Mouse (Mus musculus): ENCODE measurements around the gene Elf4. TPM values are rescaled to one million over a fixed set of nuclear protein-coding genes. Genes with fewer than 3 reads are reported as not detected.
"Not testable (repeated sequence)": the region's sequence is repeated elsewhere in the genome, so short reads cannot be mapped to it uniquely, and the experiment has no call there.

Elf4 gene
- polyA plus RNA-seq, 1 experiment from 2014 or later = 19.8 TPM

GRCm38 (mm10) chrX:48452231-48452890 is 10.6 kb downstream of the Elf4 start:
- no peak for DNase-seq (ENCODE audit: low spot score)
- Histone ChIP-seq H3K27ac (ENCODE audit: low read depth) (no peak overlapping the region; the same call in 1 of the 2 replicates), H3K4me1 (replicated peaks; ENCODE audit: control insufficient read depth, insufficient read depth, low read length) (no peaks in the 10 kb centered on the region; the same call in 1 of the 2 replicates), H3K27me3 (replicated peaks; ENCODE audit: control insufficient read depth, insufficient read depth, low read length) (no peaks in the 10 kb centered on the region), H3K4me2 (ENCODE audit: low read length) (peak overlapping the region; percentile 48), H3K9ac (ENCODE audit: low read length) (peak overlapping the region; percentile 59; the same call in 1 of the 2 replicates), H3K36me3 (ENCODE audit: control insufficient read depth, insufficient read depth, low read length) (no peaks in the 10 kb centered on the region), H3K9me3 (ENCODE audit: control insufficient read depth, low read length) (no peaks in the 10 kb centered on the region), H3K4me3 (ENCODE audit: low read depth, low read length) (peak overlapping the region; percentile 51)
- 27% methylated on average over 9 of the region's 9 CpGs for WGBS
- ATAC-seq (replicated peaks; ENCODE audit: low FRiP score, low TSS enrichment, low read depth) = no peak

- ATAC-seq (replicated peaks; ENCODE audit: low FRiP score, low TSS enrichment, low read depth) (no peak), DNase-seq (ENCODE audit: low spot score) (no peak)
- H3K27ac ChIP-seq (ENCODE audit: low read depth) = no peak overlapping the region
- no peak overlapping the region for H3K4me3 ChIP-seq (ENCODE audit: low read depth, low read length)
- H3K4me1 ChIP-seq (replicated peaks; ENCODE audit: control insufficient read depth, insufficient read depth, low read length) = no peaks in the 10 kb centered on the region; the same call in 1 of the 2 replicates
- no peaks in the 10 kb centered on the region for H3K9me3 ChIP-seq (ENCODE audit: control insufficient read depth, low read length)
- H3K4me2 ChIP-seq (ENCODE audit: low read length) = no peak overlapping the region
- H3K36me3 ChIP-seq (ENCODE audit: control insufficient read depth, insufficient read depth, low read length) = no peaks in the 10 kb centered on the region
- H3K9ac ChIP-seq (ENCODE audit: low read length) = no peak overlapping the region
- WGBS = 35% methylated on average over 10 of the region's 10 CpGs
- H3K27me3 ChIP-seq (replicated peaks; ENCODE audit: control insufficient read depth, insufficient read depth, low read length) = no peaks in the 10 kb centered on the region
These were observed 13.3 kb downstream of the Elf4 start for GRCm38 (mm10) chrX:48449646-48450045.

GRCm38 (mm10) chrX:48444677-48445076 is 18.3 kb downstream of the Elf4 start:
- WGBS = 62% methylated on average over 4 of the region's 4 CpGs
- H3K27ac ChIP-seq (ENCODE audit: low read depth) = no peak overlapping the region
- H3K9me3 ChIP-seq (ENCODE audit: control insufficient read depth, low read length) = no peaks in the 10 kb centered on the region
- DNase-seq (ENCODE audit: low spot score) (no peak), ATAC-seq (replicated peaks; ENCODE audit: low FRiP score, low TSS enrichment, low read depth) (no peak)
- no peak overlapping the region for H3K4me3 ChIP-seq (ENCODE audit: low read depth, low read length)
- H3K36me3 ChIP-seq (ENCODE audit: control insufficient read depth, insufficient read depth, low read length) = no peaks in the 10 kb centered on the region
- no peaks in the 10 kb centered on the region for H3K27me3 ChIP-seq (replicated peaks; ENCODE audit: control insufficient read depth, insufficient read depth, low read length)
- H3K4me1 ChIP-seq (replicated peaks; ENCODE audit: control insufficient read depth, insufficient read depth, low read length) = no peaks in the 10 kb centered on the region
- no peak overlapping the region for H3K4me2 ChIP-seq (ENCODE audit: low read length)
- no peak overlapping the region for H3K9ac ChIP-seq (ENCODE audit: low read length)

- Histone ChIP-seq H3K9ac (ENCODE audit: low read length) (no peak overlapping the region), H3K4me2 (ENCODE audit: low read length) (no peak overlapping the region), H3K4me1 (replicated peaks; ENCODE audit: control insufficient read depth, insufficient read depth, low read length) (no peaks in the 10 kb centered on the region), H3K9me3 (ENCODE audit: control insufficient read depth, low read length) (no peaks in the 10 kb centered on the region), H3K27ac (ENCODE audit: low read depth) (no peak overlapping the region), H3K36me3 (ENCODE audit: control insufficient read depth, insufficient read depth, low read length) (no peaks in the 10 kb centered on the region), H3K4me3 (ENCODE audit: low read depth, low read length) (no peak overlapping the region), H3K27me3 (replicated peaks; ENCODE audit: control insufficient read depth, insufficient read depth, low read length) (no peaks in the 10 kb centered on the region)
- ATAC-seq (replicated peaks; ENCODE audit: low FRiP score, low TSS enrichment, low read depth) = no peak
- no peak for DNase-seq (ENCODE audit: low spot score)
- WGBS = 79% methylated on average over 7 of the region's 7 CpGs
These were observed 21.0 kb downstream of the Elf4 start for GRCm38 (mm10) chrX:48441954-48442353.

GRCm38 (mm10) chrX:48441548-48441947 is 21.4 kb downstream of the Elf4 start:
- no peak overlapping the region for H3K27ac ChIP-seq (ENCODE audit: low read depth)
- WGBS = 91% methylated on average over 6 of the region's 6 CpGs
- ATAC-seq (replicated peaks; ENCODE audit: low FRiP score, low TSS enrichment, low read depth) (no peak), DNase-seq (ENCODE audit: low spot score) (no peak)
- no peak overlapping the region for H3K4me3 ChIP-seq (ENCODE audit: low read depth, low read length)
- no peak overlapping the region for H3K4me2 ChIP-seq (ENCODE audit: low read length)
- no peaks in the 10 kb centered on the region for H3K27me3 ChIP-seq (replicated peaks; ENCODE audit: control insufficient read depth, insufficient read depth, low read length)
- H3K4me1 ChIP-seq (replicated peaks; ENCODE audit: control insufficient read depth, insufficient read depth, low read length) = no peaks in the 10 kb centered on the region
- no peak overlapping the region for H3K9ac ChIP-seq (ENCODE audit: low read length)
- H3K36me3 ChIP-seq (ENCODE audit: control insufficient read depth, insufficient read depth, low read length) = no peaks in the 10 kb centered on the region
- no peaks in the 10 kb centered on the region for H3K9me3 ChIP-seq (ENCODE audit: control insufficient read depth, low read length)

GRCm38 (mm10) chrX:48439036-48439435 is 23.9 kb downstream of the Elf4 start:
- H3K4me2 ChIP-seq (ENCODE audit: low read length) = no peak overlapping the region
- no peaks in the 10 kb centered on the region for H3K9me3 ChIP-seq (ENCODE audit: control insufficient read depth, low read length)
- DNase-seq (ENCODE audit: low spot score) (no peak), ATAC-seq (replicated peaks; ENCODE audit: low FRiP score, low TSS enrichment, low read depth) (peak; percentile 42; the same call in 1 of the 2 replicates)
- no peak overlapping the region for H3K9ac ChIP-seq (ENCODE audit: low read length)
- no peak overlapping the region for H3K27ac ChIP-seq (ENCODE audit: low read depth)
- H3K27me3 ChIP-seq (replicated peaks; ENCODE audit: control insufficient read depth, insufficient read depth, low read length) = no peaks in the 10 kb centered on the region
- no peaks in the 10 kb centered on the region for H3K36me3 ChIP-seq (ENCODE audit: control insufficient read depth, insufficient read depth, low read length)
- no peaks in the 10 kb centered on the region for H3K4me1 ChIP-seq (replicated peaks; ENCODE audit: control insufficient read depth, insufficient read depth, low read length)
- H3K4me3 ChIP-seq (ENCODE audit: low read depth, low read length) = no peak overlapping the region
- 50% methylated on average over 4 of the region's 4 CpGs for WGBS

GRCm38 (mm10) chrX:48436082-48436481 is 26.9 kb downstream of the Elf4 start:
- H3K9me3 ChIP-seq (ENCODE audit: control insufficient read depth, low read length); H3K4me1 ChIP-seq (replicated peaks; ENCODE audit: control insufficient read depth, insufficient read depth, low read length); H3K36me3 ChIP-seq (ENCODE audit: control insufficient read depth, insufficient read depth, low read length); ATAC-seq (replicated peaks; ENCODE audit: low FRiP score, low TSS enrichment, low read depth); H3K27me3 ChIP-seq (replicated peaks; ENCODE audit: control insufficient read depth, insufficient read depth, low read length); H3K4me2 ChIP-seq (ENCODE audit: low read length); H3K4me3 ChIP-seq (ENCODE audit: low read depth, low read length); DNase-seq (ENCODE audit: low spot score); H3K9ac ChIP-seq (ENCODE audit: low read length); H3K27ac ChIP-seq (ENCODE audit: low read depth): not testable (repeated sequence)
- WGBS = 84% methylated on average over 6 of the region's 7 CpGs

GRCm38 (mm10) chrX:48435477-48435900 is 27.4 kb downstream of the Elf4 start:
- Histone ChIP-seq H3K27ac (ENCODE audit: low read depth) (no peak overlapping the region), H3K9me3 (ENCODE audit: control insufficient read depth, low read length) (no peaks in the 10 kb centered on the region), H3K36me3 (ENCODE audit: control insufficient read depth, insufficient read depth, low read length) (no peaks in the 10 kb centered on the region), H3K4me1 (replicated peaks; ENCODE audit: control insufficient read depth, insufficient read depth, low read length) (0 out of 2 replicates have a peak, but pooled peaks cover 3% of the 10 kb centered on the region), H3K27me3 (replicated peaks; ENCODE audit: control insufficient read depth, insufficient read depth, low read length) (no peaks in the 10 kb centered on the region), H3K4me3 (ENCODE audit: low read depth, low read length) (no peak overlapping the region), H3K9ac (ENCODE audit: low read length) (no peak overlapping the region), H3K4me2 (ENCODE audit: low read length) (no peak overlapping the region)
- 70% methylated on average over 9 of the region's 9 CpGs for WGBS
- no peak for DNase-seq (ENCODE audit: low spot score)
- no peak for ATAC-seq (replicated peaks; ENCODE audit: low FRiP score, low TSS enrichment, low read depth)

- ATAC-seq (replicated peaks; ENCODE audit: low FRiP score, low TSS enrichment, low read depth) (no peak), DNase-seq (ENCODE audit: low spot score) (no peak)
- Histone ChIP-seq H3K36me3 (ENCODE audit: control insufficient read depth, insufficient read depth, low read length) (no peaks in the 10 kb centered on the region), H3K9ac (ENCODE audit: low read length) (no peak overlapping the region), H3K4me1 (replicated peaks; ENCODE audit: control insufficient read depth, insufficient read depth, low read length) (0 out of 2 replicates have a peak, but pooled peaks cover 3% of the 10 kb centered on the region), H3K9me3 (ENCODE audit: control insufficient read depth, low read length) (no peaks in the 10 kb centered on the region), H3K27ac (ENCODE audit: low read depth) (no peak overlapping the region), H3K4me2 (ENCODE audit: low read length) (no peak overlapping the region), H3K4me3 (ENCODE audit: low read depth, low read length) (no peak overlapping the region), H3K27me3 (replicated peaks; ENCODE audit: control insufficient read depth, insufficient read depth, low read length) (no peaks in the 10 kb centered on the region)
- 86% methylated on average over 1 of the region's 1 CpGs for WGBS
These were observed 28.7 kb downstream of the Elf4 start for GRCm38 (mm10) chrX:48434251-48434650.

All from intestine, embryonic 14.5 days (tissue).